ENCODE assay signal across 23 mouse cellular contexts in the genomic region with DNA sequence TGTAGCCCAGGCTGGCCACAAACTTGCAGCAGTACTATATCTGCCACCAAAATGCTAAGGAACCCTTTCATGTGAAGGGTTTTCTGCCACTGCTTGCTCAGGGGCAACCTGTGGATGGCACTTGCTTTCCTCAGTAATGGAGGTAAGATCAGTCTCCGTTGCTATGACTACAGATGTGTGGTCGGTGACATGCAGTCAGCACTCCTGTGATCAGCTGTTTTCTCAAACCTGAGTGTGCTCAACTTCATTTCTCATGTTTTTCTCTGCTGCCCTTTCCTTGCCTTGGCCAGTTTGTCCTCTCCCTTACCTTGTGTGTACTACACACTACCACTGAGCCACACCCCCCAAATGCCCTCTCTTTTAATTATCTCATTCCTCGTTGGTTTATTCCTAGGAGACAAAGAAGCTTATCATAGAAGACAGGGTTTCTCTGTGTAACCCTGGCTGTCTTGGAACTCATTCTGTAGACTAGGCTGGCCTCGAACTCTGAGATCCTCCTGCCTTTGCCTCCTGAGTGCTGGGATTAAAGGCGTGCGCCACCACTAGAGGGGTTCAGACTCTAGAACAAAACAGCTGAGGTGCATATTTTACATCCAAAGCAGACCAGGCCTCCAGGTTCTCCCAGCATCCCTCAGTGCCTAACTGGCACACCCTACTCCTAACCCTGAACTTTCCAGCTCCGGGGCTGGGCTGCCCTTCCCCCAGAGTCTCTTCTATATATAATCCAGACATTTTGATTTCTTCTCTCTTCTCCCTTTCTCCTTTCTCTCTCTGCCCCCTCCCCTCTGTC. TPM values are rescaled to one million over a fixed set of nuclear protein-coding genes. Genes with fewer than 3 reads are reported as not detected.
A peak's percentile ranks its signal among the peaks of the same experiment; 100 is the strongest.
DNase-seq lines count a peak whose midpoint lies in the region; ATAC-seq and TF ChIP-seq lines count a peak whose summit lies in the region.
"Had no signal": no experiment of that assay in that cellular context is flagged by ENCODE, and none has a peak within 500 bp of the region (broad histone marks: within the 10 kb centered on the region; RNA-seq: fewer than 3 reads in every experiment).

No protein-coding gene starts in this region.

- no peaks in the 10 kb centered on the region for H3K4me1 ChIP-seq in intestine, postnatal 0 days (replicated peaks; ENCODE audit: control insufficient read depth, insufficient read depth, low read length)
- H3K4me1 ChIP-seq in intestine, embryonic 15.5 days (replicated peaks), result 0 out of 2 replicates have a peak, but pooled peaks cover 3% of the 10 kb centered on the region
- H3K4me1 ChIP-seq in midbrain, embryonic 11.5 days (ENCODE audit: control insufficient read depth, insufficient read depth, low read length), result 0 out of 2 replicates have a peak, but pooled peaks cover 3% of the 10 kb centered on the region
- H3K4me1 ChIP-seq in midbrain, embryonic 15.5 days, result no peaks in the 10 kb centered on the region
- H3K4me1 ChIP-seq: embryonic facial prominence, embryonic 15.5 days; heart, embryonic 13.5 days; hindbrain, embryonic 13.5 days had no signal

- DNase-seq in midbrain, embryonic 11.5 days (ENCODE audit: low spot score, missing footprints), result peak; percentile 66
- DNase-seq in ES-CJ7 (ENCODE audit: low read depth, low spot score), result peak; percentile 88
- peak; percentile 77 for DNase-seq in R1 (ENCODE audit: low read depth, low spot score)
- DNase-seq in kidney, postnatal 10 days, result no peak
- no peak for DNase-seq in right cerebral cortex, postnatal 4 days
- DNase-seq: adrenal gland, postnatal 10 days; cerebellum, adult 11 months; cerebellum, adult 8-10 months; cerebellum, postnatal 14 days; embryo, embryonic 11 days; gastrocnemius, postnatal 10 days; heart, postnatal 10 days had no signal

- no peak overlapping the region for H3K4me3 ChIP-seq in intestine, postnatal 0 days (ENCODE audit: low read depth, low read length)
- no peak overlapping the region for H3K4me3 ChIP-seq in intestine, embryonic 15.5 days (replicated peaks)
- no peak overlapping the region for H3K4me3 ChIP-seq in midbrain, embryonic 11.5 days (ENCODE audit: low read depth, low read length)
- H3K4me3 ChIP-seq in midbrain, embryonic 15.5 days, result no peak overlapping the region
- H3K4me3 ChIP-seq: embryonic facial prominence, embryonic 15.5 days; erythroblast, embryonic 14.5 days; forebrain, embryonic 10.5 days; heart, embryonic 13.5 days; hindbrain, embryonic 13.5 days had no signal

- H3K9me3 ChIP-seq in intestine, postnatal 0 days (ENCODE audit: control insufficient read depth), result no peaks in the 10 kb centered on the region
- no peaks in the 10 kb centered on the region for H3K9me3 ChIP-seq in intestine, embryonic 15.5 days
- H3K9me3 ChIP-seq in midbrain, embryonic 11.5 days (ENCODE audit: control insufficient read depth, low read length), result no peaks in the 10 kb centered on the region
- no peaks in the 10 kb centered on the region for H3K9me3 ChIP-seq in midbrain, embryonic 15.5 days
- H3K9me3 ChIP-seq: embryonic facial prominence, embryonic 15.5 days; forebrain, embryonic 10.5 days; heart, embryonic 13.5 days; hindbrain, embryonic 13.5 days had no signal

- H3K36me3 ChIP-seq in intestine, postnatal 0 days (ENCODE audit: control insufficient read depth, insufficient read depth), result peaks cover 40% of the 10 kb centered on the region
- H3K36me3 ChIP-seq in intestine, embryonic 15.5 days, result peaks cover 8% of the 10 kb centered on the region; the same call in 1 of the 2 replicates
- H3K36me3 ChIP-seq in midbrain, embryonic 11.5 days (ENCODE audit: control insufficient read depth, insufficient read depth, low read length), result no peaks in the 10 kb centered on the region
- peaks cover 11% of the 10 kb centered on the region for H3K36me3 ChIP-seq in midbrain, embryonic 15.5 days (replicated peaks)

- peak; percentile 10; the same call in 1 of the 2 replicates for TF ChIP-seq CTCF in intestine, postnatal 0 days (IDR thresholded peaks at IDR 0.05; ENCODE audit: low read depth)

- H3K4me2 ChIP-seq in intestine, postnatal 0 days (replicated peaks; ENCODE audit: low read depth), result no peak overlapping the region
- H3K4me2 ChIP-seq in intestine, embryonic 15.5 days (replicated peaks), result no peak overlapping the region
- H3K4me2 ChIP-seq in midbrain, embryonic 11.5 days, result no peak overlapping the region
- no peak overlapping the region for H3K4me2 ChIP-seq in midbrain, embryonic 15.5 days
- H3K4me2 ChIP-seq: embryonic facial prominence, embryonic 15.5 days; heart, embryonic 13.5 days; hindbrain, embryonic 13.5 days had no signal

- no peak overlapping the region for H3K27ac ChIP-seq in intestine, postnatal 0 days (ENCODE audit: low read depth, low read length)
- no peak overlapping the region for H3K27ac ChIP-seq in intestine, embryonic 15.5 days
- no peak overlapping the region for H3K27ac ChIP-seq in midbrain, embryonic 11.5 days (ENCODE audit: low read depth, low read length)
- no peak overlapping the region for H3K27ac ChIP-seq in midbrain, embryonic 15.5 days
- H3K27ac ChIP-seq: embryonic facial prominence, embryonic 15.5 days; forebrain, embryonic 10.5 days; heart, embryonic 13.5 days; hindbrain, embryonic 13.5 days; hindbrain, postnatal 0 days had no signal

- WGBS in intestine, postnatal 0 days, result 72% methylated on average over 7 of the region's 7 CpGs
- 79% methylated on average over 7 of the region's 7 CpGs for WGBS in intestine, embryonic 15.5 days
- 72% methylated on average over 7 of the region's 7 CpGs for WGBS in midbrain, embryonic 11.5 days
- WGBS in midbrain, embryonic 15.5 days, result 73% methylated on average over 7 of the region's 7 CpGs

- ATAC-seq in intestine, postnatal 0 days, result no peak
- ATAC-seq in intestine, embryonic 15.5 days, result no peak
- ATAC-seq in midbrain, embryonic 11.5 days (ENCODE audit: low FRiP score), result no peak
- no peak for ATAC-seq in midbrain, embryonic 15.5 days (replicated peaks)
- ATAC-seq: CD4-positive, CD25-positive, alpha-beta regulatory T cell, adult 4 months; forebrain, embryonic 16.5 days; hindbrain, postnatal 0 days had no signal

- H3K27me3 ChIP-seq in intestine, postnatal 0 days (replicated peaks; ENCODE audit: control insufficient read depth, insufficient read depth, low read length), result no peaks in the 10 kb centered on the region
- no peaks in the 10 kb centered on the region for H3K27me3 ChIP-seq in intestine, embryonic 15.5 days (replicated peaks)
- no peaks in the 10 kb centered on the region; the same call in 1 of the 2 replicates for H3K27me3 ChIP-seq in midbrain, embryonic 11.5 days (ENCODE audit: control insufficient read depth, insufficient read depth, low read length)
- H3K27me3 ChIP-seq in midbrain, embryonic 15.5 days (replicated peaks), result no peaks in the 10 kb centered on the region
- H3K27me3 ChIP-seq: embryonic facial prominence, embryonic 15.5 days; heart, embryonic 13.5 days; hindbrain, embryonic 13.5 days had no signal

- no peak overlapping the region for H3K9ac ChIP-seq in intestine, postnatal 0 days (ENCODE audit: low read depth, low read length)
- no peak overlapping the region for H3K9ac ChIP-seq in intestine, embryonic 15.5 days
- no peak overlapping the region for H3K9ac ChIP-seq in midbrain, embryonic 11.5 days (ENCODE audit: low read length)
- no peak overlapping the region for H3K9ac ChIP-seq in midbrain, embryonic 15.5 days
- H3K9ac ChIP-seq: embryonic facial prominence, embryonic 15.5 days; heart, embryonic 13.5 days; hindbrain, embryonic 13.5 days had no signal

RNA-seq across cellular contexts. Expression of a gene that starts 10.7 kb away (rescaled TPM):
- 25.1 and 25.7 TPM in 2 replicates for polyA plus RNA-seq in intestine, postnatal 0 days (2015; fragmentation: Nextera tagmentation; extraction: Ambion mirVana)
- polyA plus RNA-seq in intestine, embryonic 15.5 days (2015; fragmentation: Nextera tagmentation; extraction: Ambion mirVana), result 12.6 TPM in 2 replicates
- polyA plus RNA-seq in midbrain, embryonic 11.5 days (2014; fragmentation: Nextera tagmentation; extraction: Ambion mirVana), result 7.6 and 9.4 TPM in 2 replicates
- 25.8 and 27.0 TPM in 2 replicates for polyA plus RNA-seq in midbrain, embryonic 15.5 days (2015; fragmentation: Nextera tagmentation; extraction: Ambion mirVana)

RNA-seq across cellular contexts. Expression of a gene that starts 11.6 kb away (rescaled TPM):
- polyA plus RNA-seq in intestine, postnatal 0 days (2015; fragmentation: Nextera tagmentation; extraction: Ambion mirVana), result 53.9 and 56.9 TPM in 2 replicates
- polyA plus RNA-seq in intestine, embryonic 15.5 days (2015; fragmentation: Nextera tagmentation; extraction: Ambion mirVana), result 68.7 and 75.4 TPM in 2 replicates
- 85.2 and 95.6 TPM in 2 replicates for polyA plus RNA-seq in midbrain, embryonic 11.5 days (2014; fragmentation: Nextera tagmentation; extraction: Ambion mirVana)
- 51.4 and 59.7 TPM in 2 replicates for polyA plus RNA-seq in midbrain, embryonic 15.5 days (2015; fragmentation: Nextera tagmentation; extraction: Ambion mirVana)

RNA-seq across cellular contexts. Expression of a gene that starts 13.4 kb away (rescaled TPM):
- 16.1 TPM in 2 replicates for polyA plus RNA-seq in intestine, postnatal 0 days (2015; fragmentation: Nextera tagmentation; extraction: Ambion mirVana)
- 32.2 and 37.7 TPM in 2 replicates for polyA plus RNA-seq in intestine, embryonic 15.5 days (2015; fragmentation: Nextera tagmentation; extraction: Ambion mirVana)
- polyA plus RNA-seq in midbrain, embryonic 11.5 days (2014; fragmentation: Nextera tagmentation; extraction: Ambion mirVana), result 43.0 and 49.4 TPM in 2 replicates
- 44.6 and 46.2 TPM in 2 replicates for polyA plus RNA-seq in midbrain, embryonic 15.5 days (2015; fragmentation: Nextera tagmentation; extraction: Ambion mirVana)

Comparison
In these comparisons a context has a peak if more than half of its experiments do, and no peak if none do; other contexts are left out.
1. DNase-seq: peak in midbrain, embryonic 11.5 days (single experiment), ES-CJ7 (single experiment) and R1 (single experiment); none in kidney, postnatal 10 days (single experiment) and right cerebral cortex, postnatal 4 days (single experiment).